Mouse (Mus musculus) monocyte, adult 59 days (primary cell): ENCODE results near the gene Anks1b. TPM values are rescaled to one million over a fixed set of nuclear protein-coding genes. Genes with fewer than 3 reads are reported as not detected.

Experiments
- total RNA-seq, 2 experiments: library from RNA; stranded (reverse); gene quantifications; one replicate each; pipeline ENCODE4 v1.2.4; 2023

Gene Anks1b
- not detected for total RNA-seq

DNA sequence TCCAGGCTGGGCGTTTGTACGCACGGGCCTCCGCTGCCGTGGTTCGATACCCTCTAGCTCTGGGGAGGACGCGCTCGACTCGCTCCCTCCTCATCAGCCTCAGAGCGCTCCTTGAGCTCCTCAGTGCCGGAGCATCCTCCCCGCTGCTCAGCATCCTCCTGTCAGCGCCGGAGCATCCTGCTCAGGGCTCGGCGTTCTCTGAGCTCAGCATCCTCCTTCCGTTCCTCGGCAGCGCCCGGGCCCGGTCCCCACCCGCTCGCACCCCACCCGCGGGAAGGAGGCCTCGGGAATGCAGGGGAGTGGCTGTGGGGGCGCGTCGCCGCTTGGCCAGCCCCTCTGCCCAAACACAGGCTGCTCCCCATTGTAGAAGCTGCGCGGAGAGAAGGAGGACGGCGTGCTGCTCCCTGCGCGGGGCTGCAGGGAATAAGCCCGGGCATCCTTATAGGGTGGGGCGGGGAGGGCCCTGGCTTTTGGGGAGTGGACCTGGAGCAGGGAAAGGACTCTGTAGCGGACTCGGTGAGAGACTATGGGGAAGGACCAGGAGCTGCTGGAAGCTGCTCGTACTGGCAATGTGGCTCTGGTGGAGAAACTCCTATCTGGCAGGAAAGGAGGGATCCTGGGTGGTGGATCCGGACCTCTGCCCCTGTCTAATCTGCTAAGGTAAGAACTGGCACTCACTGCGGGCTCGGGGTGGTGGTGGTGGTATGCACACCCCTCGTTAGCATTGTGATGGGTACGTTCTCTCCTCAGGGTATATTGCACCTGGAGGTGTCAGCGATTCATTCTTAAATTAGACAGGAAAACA is at the start of gene Anks1b:
TSS of gene Anks1b (plus strand) at position 364 of the 805 bp plus-strand sequence.

Other genes starting within 250 kb of the Anks1b start
- 10 to 100 TPM; 39.5 to 42.9 TPM for gene Scyl2, start 187.2 kb upstream of the Anks1b start, total RNA-seq
- 10 to 100 TPM; 10.3 to 11.3 TPM for gene Actr6, start 141.2 kb upstream of the Anks1b start, total RNA-seq
- gene Uhrf1bp1l, start 128.5 kb upstream of the Anks1b start, total RNA-seq, result 10 to 100 TPM; 58.3 to 59.2 TPM